Mouse (Mus musculus): ENCODE measurements around the gene Skor1.

The Skor1 gene

DNA sequence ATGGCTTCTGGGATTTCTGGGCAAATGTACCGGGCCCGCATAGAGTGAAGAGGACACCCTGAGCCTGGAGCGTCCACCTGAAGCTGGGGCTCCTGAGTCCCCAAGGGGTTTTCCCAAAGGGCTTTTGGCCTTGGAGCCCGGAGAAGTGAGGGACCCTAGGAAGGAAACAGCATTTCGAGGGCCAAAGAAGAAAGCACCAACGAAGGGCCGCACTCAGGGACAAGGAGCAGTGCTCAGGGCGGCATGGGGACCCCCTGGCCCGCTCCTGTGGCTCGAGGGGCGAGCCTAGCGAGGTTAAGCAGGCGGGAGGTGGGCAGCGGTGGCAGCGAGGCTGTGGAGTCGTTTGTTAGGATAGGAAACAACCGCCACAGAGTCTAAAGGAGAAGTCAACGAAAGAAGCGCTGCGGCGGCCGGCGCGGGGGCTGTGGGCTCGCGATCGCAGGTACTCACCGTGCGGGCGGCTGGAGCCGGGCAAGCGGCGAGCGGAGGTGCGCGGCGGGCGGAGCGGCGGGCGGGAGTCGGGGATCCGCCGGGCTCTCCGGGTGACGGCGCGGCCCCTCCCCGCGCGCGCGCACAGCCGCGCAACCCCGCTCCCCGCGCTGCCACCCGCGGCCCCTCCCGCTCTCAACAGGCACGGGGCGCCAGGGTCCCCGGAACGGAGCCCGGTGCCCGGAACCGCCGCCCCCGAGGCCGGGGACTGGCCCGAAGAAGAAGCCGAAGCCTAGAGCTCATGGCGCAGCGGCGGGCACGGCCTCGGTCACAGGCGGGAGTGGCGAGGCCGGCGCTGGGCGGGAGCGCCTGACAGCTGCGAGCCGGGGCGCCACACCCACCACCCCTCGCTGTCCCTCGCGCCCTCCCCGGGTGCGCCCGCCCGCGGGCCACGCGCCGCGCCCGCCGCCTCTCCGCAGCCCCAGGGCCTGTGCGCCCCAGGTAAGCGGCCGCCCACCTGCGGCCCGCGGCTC lies at the start of gene Skor1:
TSS of gene Skor1 (minus strand) at position 552 of the 962 bp plus-strand sequence.
- DNase-seq (ENCODE audit: low spot score in 2 of 2): no peak

DNA sequence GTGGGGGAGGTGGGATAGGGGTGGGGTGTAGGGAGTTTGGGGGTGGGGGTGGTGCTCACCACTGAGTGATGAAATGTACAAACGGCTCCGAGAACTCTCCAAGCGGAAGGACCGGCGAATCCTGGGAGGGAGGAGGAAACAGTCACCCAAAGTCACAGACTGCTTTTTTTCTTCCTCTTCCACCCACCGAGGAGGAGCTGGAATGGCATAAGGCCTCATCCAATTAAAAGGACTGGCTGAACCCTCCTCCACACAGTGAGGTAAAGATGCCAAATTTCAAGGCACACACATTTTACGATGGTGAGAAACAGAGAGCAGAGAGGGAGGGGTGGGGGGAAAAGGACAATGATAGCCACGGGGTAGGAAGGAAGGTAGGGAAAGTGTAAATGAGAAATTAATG lies 48.5 kb upstream of the Skor1 start:
- no peak for DNase-seq (ENCODE audit: low spot score in 2 of 2)

DNA sequence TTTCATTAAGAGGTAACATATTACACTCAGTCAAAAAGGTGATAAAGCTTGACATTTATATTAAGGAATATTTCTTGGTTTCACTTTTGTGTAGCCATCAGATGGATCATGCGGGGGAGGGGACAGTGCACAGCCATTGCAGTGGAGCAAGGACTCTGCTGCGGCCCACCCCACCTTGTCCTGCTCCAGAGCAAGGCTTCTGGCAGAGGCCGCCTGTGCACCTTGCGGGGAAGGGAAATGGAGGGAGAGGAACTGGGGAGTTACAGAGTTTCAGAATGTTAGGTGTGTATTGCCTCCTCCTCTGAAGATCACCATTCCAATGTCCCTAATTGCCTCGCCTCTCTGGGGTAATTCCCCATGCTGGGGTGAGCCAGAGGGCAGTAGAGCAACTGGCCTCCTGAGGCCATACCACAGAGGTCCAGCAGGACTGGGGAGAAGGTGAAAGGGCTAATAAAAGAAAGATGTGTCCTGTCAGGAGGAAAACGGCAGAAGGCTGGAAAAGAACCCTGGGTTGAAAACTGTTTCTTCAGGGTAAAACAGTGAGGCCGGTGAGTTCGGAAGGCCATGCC lies 47.4 kb upstream of the Skor1 start:
- DNase-seq (ENCODE audit: low spot score in 2 of 2): peak in 1 of 2 experiments; percentile 47

DNA sequence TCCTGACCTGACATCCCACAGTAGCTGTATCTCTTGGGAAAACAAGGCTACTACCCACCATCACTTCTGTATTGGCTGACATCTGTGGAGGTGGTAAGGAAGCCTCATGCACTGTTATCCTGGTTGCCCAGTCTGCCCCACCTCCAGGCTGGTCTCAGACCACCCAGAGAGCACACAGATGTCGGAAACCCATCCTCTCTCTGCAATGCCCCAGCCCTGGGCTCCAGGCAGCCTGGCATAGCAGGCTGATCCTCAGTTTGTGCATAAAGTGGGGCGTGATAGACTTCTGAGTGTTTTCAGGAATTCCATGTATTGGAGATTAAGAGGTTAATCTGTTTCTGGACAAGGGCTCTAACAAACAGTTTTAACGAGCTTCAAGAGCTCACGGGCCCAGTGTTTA lies 46.8 kb upstream of the Skor1 start:
- DNase-seq (ENCODE audit: low spot score in 2 of 2): no peak

DNA sequence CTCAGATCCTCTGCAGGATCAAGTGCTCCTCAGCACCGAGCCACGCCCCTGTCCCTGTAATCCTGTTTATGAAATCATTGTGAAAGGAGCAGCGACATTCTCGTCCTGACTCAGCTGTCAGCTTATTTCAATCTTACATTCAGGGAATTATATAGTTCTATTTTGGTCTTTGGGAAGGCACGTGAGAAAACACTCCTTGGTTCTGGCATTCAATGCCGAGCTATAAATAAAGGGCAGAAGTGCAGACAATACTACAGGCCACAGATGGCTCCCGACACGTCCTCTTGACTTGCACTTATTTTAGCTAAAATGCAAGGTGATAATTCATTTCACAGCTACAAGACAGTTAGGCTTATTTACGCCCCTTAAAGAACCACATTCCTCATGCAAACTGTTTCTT lies 46.0 kb upstream of the Skor1 start:
- DNase-seq (ENCODE audit: low spot score in 2 of 2): no peak

DNA sequence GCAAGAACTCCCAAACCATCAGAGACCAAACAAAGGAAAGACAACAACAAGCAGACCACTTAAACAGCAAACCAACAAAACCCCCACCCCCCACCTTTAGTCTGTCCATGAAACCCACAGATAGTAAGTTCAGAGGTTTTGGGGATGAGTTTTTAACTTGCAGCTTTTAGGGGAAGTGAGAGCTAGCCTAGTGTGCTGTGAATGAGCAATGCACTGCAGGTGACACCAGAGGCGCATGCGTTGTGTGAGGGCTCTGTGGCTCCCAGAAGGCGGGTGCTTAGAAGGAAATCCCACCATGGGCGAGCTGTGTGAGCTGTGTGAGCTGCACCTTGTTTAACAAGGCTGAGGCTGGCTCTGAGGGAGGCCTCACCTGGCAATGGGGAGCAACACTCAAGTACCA lies 44.0 kb upstream of the Skor1 start:
- no peak for DNase-seq (ENCODE audit: low spot score in 2 of 2)

DNA sequence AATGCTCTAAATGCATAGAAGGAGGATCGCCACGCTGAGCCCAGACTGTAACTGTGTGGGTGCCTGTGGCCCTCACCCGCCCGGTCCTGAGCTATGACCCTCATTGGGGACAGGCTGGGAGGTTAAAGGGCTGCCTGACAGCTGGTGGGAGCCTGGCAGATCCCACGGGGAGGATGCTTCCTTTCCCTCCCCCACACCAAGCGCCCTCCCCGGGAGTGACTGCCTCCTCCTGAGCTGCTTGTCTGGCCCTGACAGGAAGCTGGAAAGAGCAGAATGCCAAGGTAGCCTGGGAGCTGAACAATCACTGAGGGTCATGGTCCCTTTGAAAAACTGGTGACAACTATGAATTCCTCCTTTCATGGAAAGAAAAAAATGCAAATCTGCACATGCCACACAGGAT lies 38.5 kb upstream of the Skor1 start:
- no peak for DNase-seq (ENCODE audit: low spot score in 2 of 2)

DNA sequence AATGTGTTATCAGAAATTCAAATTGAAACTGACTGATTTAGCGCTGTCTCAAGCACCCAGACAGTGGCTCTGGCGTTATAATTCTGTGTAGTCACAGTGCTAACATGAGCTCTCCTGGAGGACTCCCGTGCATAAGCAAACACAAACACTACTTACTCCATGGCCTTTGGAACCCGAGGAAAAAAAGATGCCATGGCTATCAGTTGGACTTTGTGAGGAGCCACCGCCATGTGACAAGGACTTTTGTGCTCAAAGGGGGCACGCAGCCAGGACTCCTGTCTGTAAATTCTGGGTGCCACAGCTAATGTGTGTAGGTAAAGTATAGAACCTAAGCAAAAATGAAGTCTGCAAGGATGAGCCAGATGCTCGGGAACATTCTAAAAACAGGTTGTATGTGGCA lies 36.5 kb upstream of the Skor1 start:
- no peak for DNase-seq (ENCODE audit: low spot score in 2 of 2)

DNA sequence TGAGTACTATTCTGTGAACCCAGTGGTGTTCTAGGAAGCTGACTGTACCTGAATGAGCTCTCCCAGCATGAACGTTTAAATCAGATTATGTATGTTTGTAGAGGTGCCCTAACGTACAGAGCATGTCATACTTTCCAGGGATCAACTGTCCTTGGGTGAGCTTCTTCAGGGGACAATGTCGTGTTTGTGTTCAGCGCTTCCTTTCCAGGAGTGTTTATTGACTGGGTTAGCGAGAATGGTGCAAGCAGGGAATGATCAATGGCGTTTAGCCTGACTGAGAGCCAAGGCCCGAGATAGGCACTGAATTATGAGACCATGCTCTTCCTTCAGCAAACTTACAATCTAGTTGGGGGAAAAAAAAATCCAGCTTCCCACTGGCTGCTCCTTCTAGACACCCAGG lies 35.1 kb upstream of the Skor1 start:
- DNase-seq (ENCODE audit: low spot score in 2 of 2): no peak

DNA sequence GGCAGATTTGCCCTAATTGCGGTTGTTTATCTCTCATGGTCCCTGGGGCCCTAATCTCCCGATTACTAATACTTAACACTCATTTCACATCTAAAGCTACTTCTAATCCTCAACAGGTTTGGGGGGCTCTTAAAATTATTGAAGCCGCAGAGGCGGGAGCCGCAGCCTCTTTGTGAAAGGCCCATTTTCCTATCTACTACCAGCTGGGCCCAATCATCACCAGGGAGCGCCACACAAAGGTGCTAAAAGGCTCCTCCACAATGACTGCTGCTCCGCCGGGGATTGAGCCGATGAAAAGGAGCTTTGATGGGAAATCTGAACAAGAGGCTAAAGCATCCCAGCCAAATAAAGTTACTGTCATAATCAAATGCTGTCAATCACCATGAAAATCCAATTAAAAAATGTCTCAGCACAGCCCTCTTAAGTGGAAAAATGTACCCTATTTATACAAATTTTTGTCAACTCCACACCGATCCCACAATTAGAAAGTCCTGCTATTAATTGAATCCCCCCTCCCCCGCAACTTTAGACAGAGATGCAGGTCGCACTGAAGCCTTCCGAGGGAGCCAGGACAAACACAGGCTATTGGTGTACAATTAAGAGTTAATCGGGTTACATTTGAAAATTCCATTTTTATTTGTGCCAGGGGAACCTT lies 33.7 kb upstream of the Skor1 start:
- no peak for DNase-seq (ENCODE audit: low spot score in 2 of 2)

DNA sequence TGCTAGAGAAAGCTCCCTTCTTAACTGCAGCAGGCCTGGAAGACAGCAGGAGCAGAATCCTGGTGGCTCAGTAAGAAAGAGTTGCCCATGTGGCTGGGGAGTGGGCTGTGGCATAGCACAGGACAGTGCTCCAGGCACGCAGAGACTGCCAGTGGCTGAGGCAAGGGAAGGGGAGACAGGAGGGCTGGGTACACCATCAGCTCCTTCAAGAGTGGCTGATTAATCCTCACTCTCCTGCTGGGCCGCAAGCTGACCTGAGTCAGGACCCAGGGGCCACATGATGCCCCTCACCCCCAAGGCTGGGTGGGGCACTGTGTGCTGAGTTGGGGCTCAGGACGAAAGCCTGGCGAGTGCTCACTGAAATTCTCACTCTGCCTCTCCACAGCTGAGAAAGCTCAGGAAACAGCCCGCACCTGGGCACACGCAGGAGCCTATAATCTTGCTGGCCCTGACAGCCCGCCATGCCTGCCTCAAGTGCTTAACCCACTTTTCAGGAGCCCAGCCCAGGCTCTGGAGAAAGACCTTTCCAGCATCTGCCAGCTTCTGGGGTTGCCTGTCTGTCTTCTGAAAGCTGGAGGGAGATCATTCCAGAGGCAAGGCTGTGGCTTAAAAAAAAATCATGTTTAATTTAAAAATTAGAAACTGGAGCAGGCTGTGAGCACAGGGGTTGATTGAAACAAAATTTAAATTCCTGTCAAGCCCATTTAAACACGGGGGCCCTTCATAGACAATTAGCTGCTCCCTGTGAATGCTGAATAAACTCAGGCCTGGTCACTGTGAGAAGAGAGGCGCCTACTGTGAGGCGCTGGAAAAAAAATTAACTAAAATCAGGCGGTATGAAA lies 32.8 kb upstream of the Skor1 start:
- no peak for DNase-seq (ENCODE audit: low spot score in 2 of 2)

DNA sequence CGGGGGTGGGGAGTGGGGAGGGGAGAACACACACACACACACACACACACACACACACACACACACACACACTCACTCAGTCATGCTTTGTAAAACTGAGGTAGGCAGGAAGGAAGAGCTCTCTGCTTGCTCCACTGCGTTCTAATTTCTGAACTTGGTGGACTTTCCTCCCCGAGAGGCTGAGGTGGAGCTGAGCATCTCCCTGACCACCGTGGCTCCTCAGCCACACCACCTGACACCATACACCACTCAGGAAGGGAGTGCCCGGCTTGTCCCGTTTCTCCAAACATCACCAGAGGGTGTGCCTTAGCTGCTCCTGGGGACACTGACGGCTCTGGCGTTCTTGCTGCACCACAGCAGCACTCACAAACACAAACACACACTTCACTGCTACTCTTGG lies 29.5 kb upstream of the Skor1 start:
- DNase-seq (ENCODE audit: low spot score in 2 of 2): no peak

DNA sequence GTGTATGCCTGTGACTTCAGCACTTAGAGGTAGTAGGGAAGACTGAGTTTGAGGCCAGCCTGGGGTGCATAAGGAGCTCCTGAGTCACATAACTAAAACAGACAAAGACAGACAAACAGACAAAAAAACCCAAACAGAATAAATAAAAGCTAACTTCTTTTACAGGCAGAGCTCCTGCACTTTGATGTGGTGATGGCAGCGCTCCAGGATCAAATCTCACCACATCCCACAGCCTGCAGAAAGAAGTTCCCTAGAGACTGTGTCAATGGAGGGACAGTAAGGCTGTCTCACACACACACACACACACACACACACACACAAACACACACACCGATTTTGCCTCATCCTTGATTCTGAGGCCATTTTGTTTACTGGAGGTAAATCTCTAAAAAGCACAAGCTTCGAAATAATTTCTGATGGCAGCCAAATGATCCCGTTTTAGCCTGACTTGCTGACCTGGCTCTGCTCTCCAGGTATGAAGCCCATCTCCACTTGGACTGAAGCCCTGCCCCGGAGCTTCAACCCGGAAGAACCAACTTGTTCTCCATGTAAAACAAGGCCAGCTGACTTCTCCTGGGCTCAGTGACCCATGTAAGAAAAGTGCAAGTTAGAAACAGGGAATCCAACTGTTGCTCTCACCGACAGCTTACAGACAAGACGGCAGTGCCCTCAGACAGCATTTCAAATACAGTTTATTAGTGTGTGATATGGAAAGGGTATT lies 25.4 kb upstream of the Skor1 start:
- DNase-seq (ENCODE audit: low spot score in 2 of 2): no peak

DNA sequence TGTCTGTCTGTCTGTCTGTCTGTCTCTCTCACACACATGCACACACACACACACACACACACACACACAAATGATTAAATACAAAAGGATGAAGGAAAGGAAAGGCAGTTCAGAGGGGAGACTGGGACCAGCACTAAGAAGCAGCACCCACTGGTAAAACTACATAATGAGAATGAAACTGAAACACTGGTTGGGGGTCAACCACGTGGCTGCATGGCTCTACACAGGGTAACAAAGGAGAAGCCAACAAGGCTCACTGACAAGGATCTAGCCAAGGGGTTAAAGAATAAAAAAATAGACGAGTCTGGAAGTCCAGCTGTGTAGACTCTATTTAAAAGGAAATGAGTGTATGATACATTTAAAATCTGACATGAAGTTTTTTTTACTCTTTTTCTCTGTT lies 23.2 kb upstream of the Skor1 start:
- no peak for DNase-seq (ENCODE audit: low spot score in 2 of 2)

DNA sequence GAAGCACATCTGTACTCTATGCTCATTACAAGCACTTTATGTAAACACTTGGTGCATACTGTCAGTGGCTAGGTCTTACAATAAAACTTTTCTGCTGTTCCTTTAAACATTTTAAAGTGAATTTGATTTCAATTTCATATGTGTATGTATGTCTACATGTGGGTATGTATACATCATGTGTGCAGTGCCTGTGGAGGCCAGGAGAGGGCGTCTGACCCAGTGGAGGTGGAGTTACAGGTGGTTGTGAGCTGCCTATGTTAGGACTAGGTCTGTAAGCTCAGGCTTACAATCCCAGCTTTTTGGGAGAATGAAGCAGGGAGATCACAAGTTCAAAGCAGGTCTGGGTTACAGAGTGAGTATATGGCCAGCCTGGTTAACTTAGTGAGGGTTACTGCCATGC lies 20.4 kb upstream of the Skor1 start:
- DNase-seq (ENCODE audit: low spot score in 2 of 2): no peak

DNA sequence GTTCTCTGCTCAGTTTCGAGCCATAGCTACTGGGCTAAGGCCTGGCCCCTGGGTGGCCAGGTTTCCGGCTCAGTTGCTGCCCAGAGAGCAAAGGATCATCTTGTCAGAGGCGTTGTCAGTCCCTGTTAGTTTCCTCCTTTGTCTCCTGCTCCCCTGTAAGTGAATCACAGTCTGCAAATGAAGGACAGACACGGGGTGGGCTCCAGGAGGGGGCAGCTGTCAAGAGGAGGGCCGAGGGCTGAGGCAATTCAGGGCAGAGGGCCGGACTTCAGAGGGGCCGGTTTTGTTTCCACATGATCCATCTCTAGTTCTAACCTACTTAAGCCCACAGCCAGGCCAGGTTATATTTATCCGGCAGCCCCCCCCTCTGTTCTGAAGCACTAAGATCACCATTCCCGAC lies 16.3 kb upstream of the Skor1 start:
- no peak for DNase-seq (ENCODE audit: low spot score in 2 of 2)

DNA sequence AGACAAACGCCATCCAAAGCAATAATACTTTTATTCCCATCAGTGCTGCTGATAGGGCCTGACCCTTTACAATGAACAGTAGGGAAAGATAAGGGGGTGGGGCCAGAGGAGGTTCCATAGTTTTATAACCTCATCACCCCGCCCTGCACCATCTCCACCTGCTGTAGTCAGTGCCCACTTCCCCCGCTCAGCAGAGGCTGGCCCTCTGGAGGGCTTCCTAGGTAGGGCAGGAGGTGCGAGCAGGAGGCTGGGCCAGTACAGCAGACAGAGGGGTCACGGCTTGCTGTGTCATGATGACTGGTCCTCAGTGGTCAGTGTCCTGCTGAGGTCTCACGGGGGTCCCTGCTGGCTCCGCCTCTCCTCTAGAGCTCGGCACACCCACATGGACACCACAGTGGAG lies 15.0 kb upstream of the Skor1 start:
- no peak for DNase-seq (ENCODE audit: low spot score in 2 of 2)

DNA sequence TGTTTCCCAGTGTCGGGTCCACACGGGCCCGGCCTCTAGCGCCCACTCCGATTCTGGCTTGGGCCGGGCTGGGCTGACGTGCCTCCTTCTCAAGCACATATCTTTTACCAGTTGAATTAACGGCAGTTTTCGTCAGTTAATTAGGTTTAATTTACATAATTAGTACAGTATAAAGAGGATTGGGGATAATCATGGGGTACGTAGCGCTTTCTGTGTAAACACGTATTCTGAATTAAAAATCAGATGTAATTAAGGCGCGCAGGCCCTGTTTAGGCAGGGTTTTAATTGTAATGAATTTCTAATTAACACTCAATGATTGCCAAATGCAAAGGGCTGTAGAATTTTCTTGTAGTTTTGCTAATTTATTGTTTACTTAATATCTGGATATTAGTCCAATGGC lies 3.2 kb upstream of the Skor1 start:
- no peak for DNase-seq (ENCODE audit: low spot score in 2 of 2)

DNA sequence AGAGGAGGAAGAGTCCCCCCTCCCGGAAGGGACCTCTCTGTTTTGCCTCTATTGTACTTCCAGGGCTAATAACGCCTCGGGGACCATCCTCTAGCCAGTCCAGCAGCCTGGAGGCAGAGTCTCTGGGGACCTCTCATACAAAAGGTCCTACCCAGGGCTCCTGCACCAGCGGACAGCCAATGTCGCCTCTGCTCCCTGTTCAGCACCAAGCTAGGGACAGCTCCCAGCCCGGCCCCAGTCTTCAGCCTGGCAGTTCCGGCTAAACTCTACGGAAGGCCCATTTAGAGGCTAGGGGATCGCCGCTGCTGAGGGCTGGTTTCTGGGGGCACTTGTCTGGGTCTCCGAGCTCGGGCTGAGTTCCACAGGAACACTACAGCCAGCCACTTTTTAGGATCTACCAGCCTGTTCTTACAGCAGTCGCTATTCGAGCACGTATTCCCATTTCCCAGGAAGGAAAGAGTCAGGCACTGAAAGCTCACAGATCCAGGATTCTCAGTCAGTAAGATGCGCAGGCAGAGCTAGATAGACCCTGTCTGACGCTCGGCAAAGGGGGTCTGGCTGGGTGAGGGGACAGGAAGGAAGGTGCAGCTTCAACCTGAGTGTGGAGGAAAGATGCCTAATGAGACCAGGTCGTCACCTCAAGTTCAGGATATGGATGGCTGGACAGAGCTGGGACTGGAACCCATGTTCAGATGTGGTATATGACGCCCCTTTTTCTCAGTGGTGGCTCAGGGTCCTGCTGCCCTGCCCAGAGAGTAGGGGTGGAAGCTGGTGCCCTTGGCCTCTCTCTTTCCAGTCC lies 2.5 kb upstream of the Skor1 start:
- DNase-seq (ENCODE audit: low spot score in 2 of 2): peak; percentile 52 to 59

DNA sequence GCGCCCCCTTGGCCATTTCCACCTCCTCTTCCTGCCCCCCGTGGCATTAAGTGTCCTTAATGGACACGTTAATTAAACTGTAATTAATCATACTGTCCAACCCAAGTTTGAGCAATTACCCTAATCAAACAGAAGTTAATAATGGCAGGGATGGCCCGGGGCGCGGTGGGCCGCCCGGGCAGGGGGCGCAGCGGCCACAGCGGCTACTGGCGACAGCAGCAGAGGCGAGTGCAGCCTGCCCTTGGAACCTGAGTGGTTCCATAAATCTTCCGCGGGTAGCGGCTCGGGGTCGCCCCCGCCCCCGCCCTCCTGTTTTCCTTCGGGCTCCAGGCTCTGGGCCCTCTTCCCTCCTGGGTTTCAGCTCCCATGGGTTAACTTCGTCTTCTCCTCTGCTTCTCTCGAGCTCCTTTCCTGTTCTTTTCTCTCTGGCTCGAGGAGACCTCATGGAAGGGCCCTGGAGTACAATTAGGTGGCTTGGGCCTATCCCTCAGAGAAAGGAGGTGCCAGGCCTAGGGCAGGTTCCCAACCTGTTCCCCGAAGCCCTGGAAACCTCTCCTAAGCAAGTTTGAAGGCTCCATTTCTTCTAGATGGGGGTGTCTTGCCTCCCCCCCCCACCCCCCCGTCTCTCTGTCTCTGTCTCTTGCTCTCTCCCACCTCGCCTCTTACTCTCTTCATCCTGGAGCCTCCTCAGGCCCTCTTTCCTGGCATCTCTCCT lies 1.5 kb upstream of the Skor1 start:
- no peak for DNase-seq (ENCODE audit: low spot score in 2 of 2)

Data from urinary bladder, postnatal 36 days (tissue).